In genomic region chr13:83720352-83720751, GRCm38 (mm10) we compare ENCODE assay signal across 10 mouse cellular contexts.
DNase-seq lines count a peak whose midpoint lies in the region; ATAC-seq lines count a peak whose summit lies in the region.
"Had no signal": no experiment of that assay in that cellular context is flagged by ENCODE, and none has a peak within 500 bp of the region (broad histone marks: within the 10 kb centered on the region; RNA-seq: fewer than 3 reads in every experiment).

No protein-coding gene starts in this region.

- peaks cover 56% of the 10 kb centered on the region for H3K27me3 ChIP-seq in neural tube, embryonic 11.5 days (ENCODE audit: control insufficient read depth, insufficient read depth, low read length)
- H3K27me3 ChIP-seq in forebrain, embryonic 15.5 days, result no peaks in the 10 kb centered on the region
- H3K27me3 ChIP-seq in midbrain, embryonic 11.5 days (ENCODE audit: control insufficient read depth, insufficient read depth, low read length), result peaks cover 71% of the 10 kb centered on the region

- no peaks in the 10 kb centered on the region for H3K4me1 ChIP-seq in neural tube, embryonic 11.5 days (ENCODE audit: control insufficient read depth, insufficient read depth, low read length)
- H3K4me1 ChIP-seq in forebrain, embryonic 15.5 days, result peaks cover 6% of the 10 kb centered on the region; the same call in 1 of the 2 replicates
- peaks cover 20% of the 10 kb centered on the region for H3K4me1 ChIP-seq in midbrain, embryonic 11.5 days (ENCODE audit: control insufficient read depth, insufficient read depth, low read length)

- intact Hi-C loops in left cerebral cortex, postnatal 10 days (cut with DNase I), result loop anchor here (5.0 to 10.0 kb wide), 2 partner anchors 778 to 1936 kb away; partner anchors contain the start of gene Cetn3

- peak overlapping the region; percentile 61 for H3K4me3 ChIP-seq in neural tube, embryonic 11.5 days (ENCODE audit: low read depth, low read length)
- peak overlapping the region; percentile 78 for H3K4me3 ChIP-seq in forebrain, embryonic 15.5 days
- H3K4me3 ChIP-seq in midbrain, embryonic 11.5 days (ENCODE audit: low read depth, low read length), result peak overlapping the region; percentile 46
- H3K4me3 ChIP-seq: liver, embryonic 15.5 days had no signal

- peak overlapping the region; percentile 95 for H3K27ac ChIP-seq in neural tube, embryonic 11.5 days (ENCODE audit: low read depth, low read length)
- peak overlapping the region; percentile 100 for H3K27ac ChIP-seq in forebrain, embryonic 15.5 days (replicated peaks)
- H3K27ac ChIP-seq in midbrain, embryonic 11.5 days (ENCODE audit: low read depth, low read length), result peak overlapping the region; percentile 10; the same call in 1 of the 2 replicates
- H3K27ac ChIP-seq: liver, embryonic 15.5 days had no signal

- DNase-seq in neural tube, embryonic 11.5 days (ENCODE audit: low spot score), result no peak
- DNase-seq in neural tube, embryonic 10.5 days (ENCODE audit: extremely low spot score, low spot score), result no peak
- DNase-seq in midbrain, embryonic 11.5 days (ENCODE audit: low spot score, missing footprints), result no peak
- DNase-seq in spleen, postnatal 10 days (ENCODE audit: low spot score in 2 of 2), result no peak
- DNase-seq in urinary bladder, postnatal 36 days (ENCODE audit: low spot score in 2 of 2), result no peak
- DNase-seq in left cerebral cortex, postnatal 10 days (ENCODE audit: extremely low spot score in 1 of 2, low spot score in 2 of 2), result no peak
- DNase-seq: kidney, postnatal 25 days; spleen, adult 18-20 months had no signal

- H3K9me3 ChIP-seq in neural tube, embryonic 11.5 days (ENCODE audit: control insufficient read depth, low read length), result no peaks in the 10 kb centered on the region
- H3K9me3 ChIP-seq in forebrain, embryonic 15.5 days, result no peaks in the 10 kb centered on the region
- H3K9me3 ChIP-seq in midbrain, embryonic 11.5 days (ENCODE audit: control insufficient read depth, low read length), result no peaks in the 10 kb centered on the region
- H3K9me3 ChIP-seq: liver, embryonic 15.5 days had no signal

- peak overlapping the region; percentile 94 for H3K9ac ChIP-seq in neural tube, embryonic 11.5 days (ENCODE audit: low read length)
- peak overlapping the region; percentile 100 for H3K9ac ChIP-seq in forebrain, embryonic 15.5 days (replicated peaks)
- peak overlapping the region; percentile 79 for H3K9ac ChIP-seq in midbrain, embryonic 11.5 days (ENCODE audit: low read length)
- H3K9ac ChIP-seq: liver, embryonic 15.5 days had no signal

- ATAC-seq in neural tube, embryonic 11.5 days (ENCODE audit: insufficient read depth, low FRiP score, low TSS enrichment), result no peak
- no peak for ATAC-seq in forebrain, embryonic 15.5 days (replicated peaks)
- ATAC-seq in midbrain, embryonic 11.5 days (ENCODE audit: low FRiP score), result no peak

- WGBS in neural tube, embryonic 11.5 days, result under 1% methylated on average over 12 of the region's 12 CpGs
- 2% methylated on average over 12 of the region's 12 CpGs for WGBS in forebrain, embryonic 15.5 days
- WGBS in midbrain, embryonic 11.5 days, result 1% methylated on average over 12 of the region's 12 CpGs

- no peaks in the 10 kb centered on the region for H3K36me3 ChIP-seq in neural tube, embryonic 11.5 days (ENCODE audit: control insufficient read depth, insufficient read depth, low read length)
- no peaks in the 10 kb centered on the region for H3K36me3 ChIP-seq in forebrain, embryonic 15.5 days
- no peaks in the 10 kb centered on the region for H3K36me3 ChIP-seq in midbrain, embryonic 11.5 days (ENCODE audit: control insufficient read depth, insufficient read depth, low read length)
- H3K36me3 ChIP-seq: liver, embryonic 15.5 days had no signal

- H3K4me2 ChIP-seq in neural tube, embryonic 11.5 days (ENCODE audit: low read depth), result peak overlapping the region; percentile 55
- H3K4me2 ChIP-seq in forebrain, embryonic 15.5 days (replicated peaks), result peak overlapping the region; percentile 65
- peak overlapping the region; percentile 62 for H3K4me2 ChIP-seq in midbrain, embryonic 11.5 days
- H3K4me2 ChIP-seq: liver, embryonic 15.5 days had no signal

Comparison
In these comparisons a context has a peak if more than half of its experiments do, and no peak if none do; other contexts are left out.
1. H3K27ac ChIP-seq: peak in every context shown above with its lines; median percentile 100 in forebrain, embryonic 15.5 days; 95 in neural tube, embryonic 11.5 days; 10 in midbrain, embryonic 11.5 days.